Mouse (Mus musculus): ENCODE measurements around the gene Tut1.

The Tut1 gene

GRCm38 (mm10) chr19:8982303-8983149 is 28.9 kb downstream of the Tut1 start:
- DNase-seq (ENCODE audit: low spot score in 2 of 2) = no peak

GRCm38 (mm10) chr19:8983150-8983650 is 29.6 kb downstream of the Tut1 start:
- peak in 1 of 2 experiments; percentile 62 for DNase-seq (ENCODE audit: low spot score in 2 of 2)

- DNase-seq (ENCODE audit: low spot score in 2 of 2) = no peak
Observed at GRCm38 (mm10) chr19:8984255-8984868, 30.7 kb downstream of the Tut1 start.

- DNase-seq (ENCODE audit: low spot score in 2 of 2) = no peak
Observed at GRCm38 (mm10) chr19:8985891-8986290, 32.2 kb downstream of the Tut1 start.

- no peak for DNase-seq (ENCODE audit: low spot score in 2 of 2)
Observed at GRCm38 (mm10) chr19:8987816-8988215, 34.2 kb downstream of the Tut1 start.

GRCm38 (mm10) chr19:8988346-8989065 is 34.9 kb downstream of the Tut1 start:
- DNase-seq (ENCODE audit: low spot score in 2 of 2) = no peak

- DNase-seq (ENCODE audit: low spot score in 2 of 2) = peak; percentile 83 to 87
Observed at GRCm38 (mm10) chr19:8989066-8989566, 35.5 kb downstream of the Tut1 start, which contains the start of gene Ahnak. Ahnak (plus strand) TSS chr19:8989284.

GRCm38 (mm10) chr19:8989567-8990431 is 36.2 kb downstream of the Tut1 start:
- DNase-seq (ENCODE audit: low spot score in 2 of 2) = peak; percentile 88 to 92

- DNase-seq (ENCODE audit: low spot score in 2 of 2) = peak in 1 of 2 experiments; percentile 30
Observed at GRCm38 (mm10) chr19:8990432-8991102, 36.9 kb downstream of the Tut1 start.

GRCm38 (mm10) chr19:8991245-8991870 is 37.7 kb downstream of the Tut1 start:
- no peak for DNase-seq (ENCODE audit: low spot score in 2 of 2)

- no peak for DNase-seq (ENCODE audit: low spot score in 2 of 2)
Observed at GRCm38 (mm10) chr19:8991871-8992735, 38.5 kb downstream of the Tut1 start.

- DNase-seq (ENCODE audit: low spot score in 2 of 2) = peak; percentile 75 to 86
Observed at GRCm38 (mm10) chr19:8992769-8993624, 39.4 kb downstream of the Tut1 start.

GRCm38 (mm10) chr19:8993625-8993912 is 39.9 kb downstream of the Tut1 start:
- no peak for DNase-seq (ENCODE audit: low spot score in 2 of 2)

- no peak for DNase-seq (ENCODE audit: low spot score in 2 of 2)
Observed at GRCm38 (mm10) chr19:8994813-8995607, 41.4 kb downstream of the Tut1 start.

GRCm38 (mm10) chr19:8996601-8997000 is 43.0 kb downstream of the Tut1 start:
- no peak for DNase-seq (ENCODE audit: low spot score in 2 of 2)

GRCm38 (mm10) chr19:8997546-8997945 is 43.9 kb downstream of the Tut1 start:
- DNase-seq (ENCODE audit: low spot score in 2 of 2) = peak; percentile 66 to 96

- no peak for DNase-seq (ENCODE audit: low spot score in 2 of 2)
Observed at GRCm38 (mm10) chr19:8998546-8998945, 44.9 kb downstream of the Tut1 start.
